Comparison of ENCODE assay signal across 9 mouse cellular contexts in the genomic region with DNA sequence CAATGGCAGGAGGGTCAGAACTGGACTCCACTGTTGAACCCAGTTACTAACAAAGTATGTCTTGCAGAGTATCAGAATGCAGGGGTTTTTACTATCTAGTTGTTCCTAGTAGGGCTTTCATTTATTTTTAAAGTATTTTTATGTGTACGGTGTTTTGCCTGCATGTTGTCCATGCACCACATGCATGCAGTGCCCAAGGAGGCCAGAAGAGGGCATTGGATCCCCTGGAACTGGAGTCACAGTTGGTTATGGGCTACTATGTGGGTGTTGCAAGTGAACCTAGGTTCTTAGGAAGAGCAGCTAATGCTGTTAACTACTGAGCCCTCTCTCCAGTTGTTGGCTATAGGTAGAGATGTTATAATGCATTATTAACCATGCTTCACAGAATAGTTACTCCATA. TPM values are rescaled to one million over a fixed set of nuclear protein-coding genes. Genes with fewer than 3 reads are reported as not detected.
DNase-seq lines count a peak whose midpoint lies in the region; ATAC-seq lines count a peak whose summit lies in the region.
"Had no signal": no experiment of that assay in that cellular context is flagged by ENCODE, and none has a peak within 500 bp of the region (broad histone marks: within the 10 kb centered on the region; RNA-seq: fewer than 3 reads in every experiment).

No protein-coding gene starts in this region.

- peak; percentile 63 for DNase-seq in kidney, adult 18-20 months
- peak; percentile 39 for DNase-seq in T-cell, adult 2 months (ENCODE audit: low spot score)
- DNase-seq in embryo, embryonic 10 days (ENCODE audit: low spot score): peak; percentile 62
- DNase-seq in kidney, postnatal 25 days: peak; percentile 56 to 67
- peak; percentile 32 for DNase-seq in neural tube, embryonic 11.5 days (ENCODE audit: low spot score)

- no peak overlapping the region for H3K9ac ChIP-seq in kidney, embryonic 14.5 days (ENCODE audit: low read depth, low read length)
- no peak overlapping the region for H3K9ac ChIP-seq in neural tube, embryonic 11.5 days (ENCODE audit: low read length)
- H3K9ac ChIP-seq: limb, embryonic 15.5 days had no signal

- no peaks in the 10 kb centered on the region for H3K27me3 ChIP-seq in kidney, embryonic 14.5 days (ENCODE audit: control insufficient read depth, insufficient read depth, low read length)
- no peaks in the 10 kb centered on the region for H3K27me3 ChIP-seq in neural tube, embryonic 11.5 days (ENCODE audit: control insufficient read depth, insufficient read depth, low read length)
- H3K27me3 ChIP-seq: limb, embryonic 15.5 days had no signal

- no peak overlapping the region for H3K4me3 ChIP-seq in kidney, embryonic 14.5 days (ENCODE audit: low read length)
- no peak overlapping the region for H3K4me3 ChIP-seq in neural tube, embryonic 11.5 days (ENCODE audit: low read depth, low read length)
- H3K4me3 ChIP-seq: limb, embryonic 15.5 days had no signal

- H3K4me1 ChIP-seq in kidney, embryonic 14.5 days (ENCODE audit: control insufficient read depth, insufficient read depth, low read length): no peaks in the 10 kb centered on the region
- no peaks in the 10 kb centered on the region for H3K4me1 ChIP-seq in neural tube, embryonic 11.5 days (ENCODE audit: control insufficient read depth, insufficient read depth, low read length)
- H3K4me1 ChIP-seq: limb, embryonic 15.5 days had no signal

- H3K4me2 ChIP-seq in kidney, embryonic 14.5 days (replicated peaks; ENCODE audit: low read depth, low read length): no peak overlapping the region
- no peak overlapping the region for H3K4me2 ChIP-seq in neural tube, embryonic 11.5 days (ENCODE audit: low read depth)
- H3K4me2 ChIP-seq: limb, embryonic 15.5 days had no signal

- H3K9me3 ChIP-seq in kidney, embryonic 14.5 days (ENCODE audit: control insufficient read depth, low read length): no peaks in the 10 kb centered on the region
- no peaks in the 10 kb centered on the region for H3K9me3 ChIP-seq in neural tube, embryonic 11.5 days (ENCODE audit: control insufficient read depth, low read length)
- H3K9me3 ChIP-seq: limb, embryonic 15.5 days had no signal

- no peak for ATAC-seq in kidney, embryonic 14.5 days (ENCODE audit: low FRiP score, low TSS enrichment)
- ATAC-seq in CD4-positive, CD25-positive, alpha-beta regulatory T cell, adult 4 months: peak; percentile 60
- no peak for ATAC-seq in neural tube, embryonic 11.5 days (ENCODE audit: insufficient read depth, low FRiP score, low TSS enrichment)
- no peak for ATAC-seq in erythroblast, adult 5-6 weeks (replicated peaks; ENCODE audit: low FRiP score, poor library complexity, severe bottlenecking)

- WGBS in kidney, embryonic 14.5 days: 64% methylated on average over 1 of the region's 1 CpGs
- 77% methylated on average over 1 of the region's 1 CpGs for WGBS in neural tube, embryonic 11.5 days

- no peak overlapping the region for H3K27ac ChIP-seq in kidney, embryonic 14.5 days (ENCODE audit: low read depth, low read length)
- no peak overlapping the region for H3K27ac ChIP-seq in neural tube, embryonic 11.5 days (ENCODE audit: low read depth, low read length)
- H3K27ac ChIP-seq: limb, embryonic 15.5 days had no signal

- H3K36me3 ChIP-seq in kidney, embryonic 14.5 days (ENCODE audit: control insufficient read depth, insufficient read depth, low read length): no peaks in the 10 kb centered on the region
- H3K36me3 ChIP-seq in neural tube, embryonic 11.5 days (ENCODE audit: control insufficient read depth, insufficient read depth, low read length): no peaks in the 10 kb centered on the region
- H3K36me3 ChIP-seq: limb, embryonic 15.5 days had no signal

RNA-seq across cellular contexts. Expression of a gene that starts 5.8 kb away (rescaled TPM):
- polyA plus RNA-seq in kidney, embryonic 14.5 days (2014; fragmentation: Nextera tagmentation; extraction: Ambion mirVana): not detected in 2 replicates
- polyA plus RNA-seq in CD4-positive, CD25-positive, alpha-beta regulatory T cell, adult 4 months (2017; shearing (Covaris generic)): not detected
- polyA plus RNA-seq in neural tube, embryonic 11.5 days (2014; fragmentation: Nextera tagmentation; extraction: Ambion mirVana): not detected in 2 replicates
- not detected in 2 replicates for total RNA-seq in erythroblast, adult 5-6 weeks (2015; ENCODE audit: low replicate concordance)
- not detected in 2 replicates for total RNA-seq in erythroblast, adult 5-6 weeks (2017; ENCODE audit: low replicate concordance)
- polyA plus RNA-seq: limb, embryonic 15.5 days had no signal

RNA-seq across cellular contexts. Expression of a gene that starts 10.6 kb away (rescaled TPM):
- not detected in 2 replicates for polyA plus RNA-seq in kidney, embryonic 14.5 days (2014; fragmentation: Nextera tagmentation; extraction: Ambion mirVana)
- polyA plus RNA-seq in CD4-positive, CD25-positive, alpha-beta regulatory T cell, adult 4 months (2017; shearing (Covaris generic)): not detected
- polyA plus RNA-seq in neural tube, embryonic 11.5 days (2014; fragmentation: Nextera tagmentation; extraction: Ambion mirVana): not detected in 2 replicates
- total RNA-seq in erythroblast, adult 5-6 weeks (2015; ENCODE audit: low replicate concordance): not detected in 2 replicates
- total RNA-seq in erythroblast, adult 5-6 weeks (2017; ENCODE audit: low replicate concordance): not detected in 2 replicates
- polyA plus RNA-seq: limb, embryonic 15.5 days had no signal

RNA-seq across cellular contexts. Expression of a gene that starts 13.1 kb away (rescaled TPM):
- polyA plus RNA-seq in kidney, embryonic 14.5 days (2014; fragmentation: Nextera tagmentation; extraction: Ambion mirVana): not detected in 2 replicates
- not detected for polyA plus RNA-seq in CD4-positive, CD25-positive, alpha-beta regulatory T cell, adult 4 months (2017; shearing (Covaris generic))
- polyA plus RNA-seq in neural tube, embryonic 11.5 days (2014; fragmentation: Nextera tagmentation; extraction: Ambion mirVana): not detected in 2 replicates
- not detected in 2 replicates for total RNA-seq in erythroblast, adult 5-6 weeks (2015; ENCODE audit: low replicate concordance)
- total RNA-seq in erythroblast, adult 5-6 weeks (2017; ENCODE audit: low replicate concordance): not detected in 2 replicates
- polyA plus RNA-seq: limb, embryonic 15.5 days had no signal

RNA-seq across cellular contexts. Expression of a gene that starts 19.0 kb away (rescaled TPM):
- not detected in 2 replicates for polyA plus RNA-seq in kidney, embryonic 14.5 days (2014; fragmentation: Nextera tagmentation; extraction: Ambion mirVana)
- 1 to 10 TPM in 1 of 2 experiments, under 1 TPM in 1; 0.69 to 3.0 TPM for polyA plus RNA-seq in CD4-positive, CD25-positive, alpha-beta regulatory T cell, adult 4 months (2017; shearing (Covaris generic))
- not detected in 2 replicates for polyA plus RNA-seq in neural tube, embryonic 11.5 days (2014; fragmentation: Nextera tagmentation; extraction: Ambion mirVana)
- not detected in 2 replicates for total RNA-seq in erythroblast, adult 5-6 weeks (2015; ENCODE audit: low replicate concordance)
- total RNA-seq in erythroblast, adult 5-6 weeks (2017; ENCODE audit: low replicate concordance): not detected in 2 replicates
- polyA plus RNA-seq: limb, embryonic 15.5 days had no signal

RNA-seq across cellular contexts. Expression of a gene that starts 35.7 kb away (rescaled TPM):
- 1.6 and 1.9 TPM in 2 replicates for polyA plus RNA-seq in kidney, embryonic 14.5 days (2014; fragmentation: Nextera tagmentation; extraction: Ambion mirVana)
- polyA plus RNA-seq in CD4-positive, CD25-positive, alpha-beta regulatory T cell, adult 4 months (2017; shearing (Covaris generic)): 1 to 10 TPM; 1.8 to 3.5 TPM
- polyA plus RNA-seq in neural tube, embryonic 11.5 days (2014; fragmentation: Nextera tagmentation; extraction: Ambion mirVana): 0.96 and 1.5 TPM in 2 replicates
- total RNA-seq in erythroblast, adult 5-6 weeks (2015; ENCODE audit: low replicate concordance): 20.5 and 47.1 TPM in 2 replicates
- total RNA-seq in erythroblast, adult 5-6 weeks (2017; ENCODE audit: low replicate concordance): 24.3 and 27.7 TPM in 2 replicates
